ENCODE assay signal across 9 mouse cellular contexts in the genomic region with DNA sequence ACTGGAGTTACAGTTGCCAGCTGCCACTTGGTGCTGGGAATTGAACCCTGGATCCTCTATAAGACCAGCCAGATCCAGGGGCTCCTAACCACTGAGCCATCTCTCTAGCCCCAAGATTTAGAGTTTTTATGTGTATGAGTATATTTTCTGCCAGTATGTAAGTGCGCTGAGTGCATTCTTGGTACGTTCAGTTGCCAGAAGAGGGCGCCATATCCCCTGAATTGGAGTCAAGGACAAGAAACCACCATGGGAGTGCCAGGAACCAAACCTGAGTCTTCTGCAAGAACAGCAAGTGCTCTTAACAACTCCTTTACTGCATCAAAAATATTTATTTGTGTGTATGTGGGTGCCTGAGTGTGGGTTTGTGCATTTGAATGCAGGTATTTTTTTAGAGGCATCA. TPM values are rescaled to one million over a fixed set of nuclear protein-coding genes. Genes with fewer than 3 reads are reported as not detected.
DNase-seq lines count a peak whose midpoint lies in the region; ATAC-seq lines count a peak whose summit lies in the region.
"Had no signal": no experiment of that assay in that cellular context is flagged by ENCODE, and none has a peak within 500 bp of the region (broad histone marks: within the 10 kb centered on the region; RNA-seq: fewer than 3 reads in every experiment).

No protein-coding gene starts in this region.

- ATAC-seq in intestine, embryonic 14.5 days (replicated peaks; ENCODE audit: low FRiP score, low TSS enrichment, low read depth): no peak
- no peak for ATAC-seq in intestine, embryonic 16.5 days
- ATAC-seq in embryonic facial prominence, embryonic 14.5 days (ENCODE audit: low read depth): no peak

- H3K4me2 ChIP-seq in intestine, embryonic 14.5 days (ENCODE audit: low read length): no peak overlapping the region
- no peak overlapping the region for H3K4me2 ChIP-seq in intestine, embryonic 16.5 days (ENCODE audit: low read depth, low read length)
- no peak overlapping the region for H3K4me2 ChIP-seq in embryonic facial prominence, embryonic 14.5 days (ENCODE audit: low read depth, low read length)

- DNase-seq in intestine, embryonic 14.5 days (ENCODE audit: low spot score): peak; percentile 68
- peak; percentile 63 to 75 for DNase-seq in CD8-positive naive resting alpha-beta T cell, adult 2 months (ENCODE audit: low read depth in 2 of 2, low spot score in 2 of 2)
- DNase-seq in adrenal gland, adult 18-20 months (ENCODE audit: low spot score in 2 of 2): peak; percentile 49 to 69
- peak; percentile 46 for DNase-seq in embryonic facial prominence, embryonic 14.5 days (ENCODE audit: low spot score)
- DNase-seq in limb, embryonic 10.5 days (ENCODE audit: low spot score): peak; percentile 60
- DNase-seq in retina, postnatal 7 days (ENCODE audit: low read depth, low spot score): peak; percentile 46
- DNase-seq in frontal cortex, postnatal 10 days (ENCODE audit: low spot score in 2 of 2): no peak

- WGBS in intestine, embryonic 14.5 days: 22% methylated on average over 3 of the region's 3 CpGs
- 27% methylated on average over 3 of the region's 3 CpGs for WGBS in intestine, embryonic 16.5 days
- 13% methylated on average over 3 of the region's 3 CpGs for WGBS in embryonic facial prominence, embryonic 14.5 days
- WGBS in limb, embryonic 10.5 days: 18% methylated on average over 3 of the region's 3 CpGs

- H3K27ac ChIP-seq in intestine, embryonic 14.5 days (ENCODE audit: low read depth): no peak overlapping the region
- H3K27ac ChIP-seq in intestine, embryonic 16.5 days (ENCODE audit: low read length): no peak overlapping the region
- no peak overlapping the region for H3K27ac ChIP-seq in embryonic facial prominence, embryonic 14.5 days (replicated peaks; ENCODE audit: low read depth, low read length)
- H3K27ac ChIP-seq in limb, embryonic 10.5 days: no peak overlapping the region

- no peak overlapping the region for H3K9ac ChIP-seq in intestine, embryonic 14.5 days (ENCODE audit: low read length)
- H3K9ac ChIP-seq in intestine, embryonic 16.5 days (ENCODE audit: low read depth, low read length): no peak overlapping the region
- H3K9ac ChIP-seq in embryonic facial prominence, embryonic 14.5 days (ENCODE audit: low read depth, low read length): no peak overlapping the region

- no peaks in the 10 kb centered on the region for H3K9me3 ChIP-seq in intestine, embryonic 14.5 days (ENCODE audit: control insufficient read depth, low read length)
- H3K9me3 ChIP-seq in intestine, embryonic 16.5 days (ENCODE audit: control insufficient read depth, low read length): no peaks in the 10 kb centered on the region
- no peaks in the 10 kb centered on the region for H3K9me3 ChIP-seq in embryonic facial prominence, embryonic 14.5 days (ENCODE audit: control insufficient read depth, low read length)
- no peaks in the 10 kb centered on the region for H3K9me3 ChIP-seq in limb, embryonic 10.5 days (replicated peaks)

- no peaks in the 10 kb centered on the region for H3K27me3 ChIP-seq in intestine, embryonic 14.5 days (replicated peaks; ENCODE audit: control insufficient read depth, insufficient read depth, low read length)
- H3K27me3 ChIP-seq in intestine, embryonic 16.5 days (replicated peaks; ENCODE audit: control insufficient read depth, insufficient read depth, low read length): no peaks in the 10 kb centered on the region
- no peaks in the 10 kb centered on the region for H3K27me3 ChIP-seq in embryonic facial prominence, embryonic 14.5 days (replicated peaks; ENCODE audit: control insufficient read depth, insufficient read depth, low read length)
- no peaks in the 10 kb centered on the region for H3K27me3 ChIP-seq in limb, embryonic 10.5 days (ENCODE audit: low read depth, poor library complexity, severe bottlenecking)

- peaks cover 10% of the 10 kb centered on the region for H3K36me3 ChIP-seq in intestine, embryonic 14.5 days (ENCODE audit: control insufficient read depth, insufficient read depth, low read length)
- H3K36me3 ChIP-seq in intestine, embryonic 16.5 days (ENCODE audit: control insufficient read depth, insufficient read depth, low read length): no peaks in the 10 kb centered on the region
- peaks cover 8% of the 10 kb centered on the region for H3K36me3 ChIP-seq in embryonic facial prominence, embryonic 14.5 days (ENCODE audit: control insufficient read depth, insufficient read depth, low read length)
- peaks cover 22% of the 10 kb centered on the region for H3K36me3 ChIP-seq in limb, embryonic 10.5 days

- H3K4me3 ChIP-seq in intestine, embryonic 14.5 days (ENCODE audit: low read depth, low read length): no peak overlapping the region
- no peak overlapping the region for H3K4me3 ChIP-seq in intestine, embryonic 16.5 days (ENCODE audit: low read length)
- H3K4me3 ChIP-seq in embryonic facial prominence, embryonic 14.5 days (ENCODE audit: low read depth, low read length): no peak overlapping the region
- no peak overlapping the region for H3K4me3 ChIP-seq in limb, embryonic 10.5 days
- H3K4me3 ChIP-seq: erythroblast, embryonic 14.5 days had no signal

- no peaks in the 10 kb centered on the region for H3K4me1 ChIP-seq in intestine, embryonic 14.5 days (replicated peaks; ENCODE audit: control insufficient read depth, insufficient read depth, low read length)
- H3K4me1 ChIP-seq in intestine, embryonic 16.5 days (ENCODE audit: control insufficient read depth, insufficient read depth, low read length): no peaks in the 10 kb centered on the region
- H3K4me1 ChIP-seq in embryonic facial prominence, embryonic 14.5 days (ENCODE audit: control insufficient read depth, insufficient read depth, low read length): no peaks in the 10 kb centered on the region
- H3K4me1 ChIP-seq in limb, embryonic 10.5 days: no peaks in the 10 kb centered on the region

RNA-seq across cellular contexts. Expression of a gene that starts 29.4 kb away (rescaled TPM):
- polyA plus RNA-seq in intestine, embryonic 14.5 days (2014; fragmentation: Nextera tagmentation; extraction: Ambion mirVana): 35.2 and 38.7 TPM in 2 replicates
- polyA plus RNA-seq in intestine, embryonic 16.5 days (2015; fragmentation: Nextera tagmentation; extraction: Ambion mirVana): 14.8 and 16.8 TPM in 2 replicates
- 10 to 100 TPM; 55.4 to 79.7 TPM for total RNA-seq in adrenal gland, adult 18-20 months (2021)
- 39.3 and 39.7 TPM in 2 replicates for polyA plus RNA-seq in embryonic facial prominence, embryonic 14.5 days (2014; fragmentation: Nextera tagmentation; extraction: Ambion mirVana)
- 41.8 and 47.0 TPM in 2 replicates for polyA plus RNA-seq in limb, embryonic 10.5 days (2016; fragmentation: Nextera tagmentation; extraction: Ambion mirVana)

RNA-seq across cellular contexts. Expression of a gene that starts 32.7 kb away (rescaled TPM):
- polyA plus RNA-seq in intestine, embryonic 14.5 days (2014; fragmentation: Nextera tagmentation; extraction: Ambion mirVana): not detected in 2 replicates
- polyA plus RNA-seq in intestine, embryonic 16.5 days (2015; fragmentation: Nextera tagmentation; extraction: Ambion mirVana): 0.13 and 0.16 TPM in 2 replicates
- not detected for total RNA-seq in adrenal gland, adult 18-20 months (2021)
- 0.12 TPM in 1 of 2 replicates, not detected in the other for polyA plus RNA-seq in embryonic facial prominence, embryonic 14.5 days (2014; fragmentation: Nextera tagmentation; extraction: Ambion mirVana)
- 0.09 and 0.10 TPM in 2 replicates for polyA plus RNA-seq in limb, embryonic 10.5 days (2016; fragmentation: Nextera tagmentation; extraction: Ambion mirVana)
- polyA plus RNA-seq: erythroblast, embryonic 14.5 days had no signal

RNA-seq across cellular contexts. Expression of a gene that starts 33.2 kb away (rescaled TPM):
- 2.3 and 3.7 TPM in 2 replicates for polyA plus RNA-seq in intestine, embryonic 14.5 days (2014; fragmentation: Nextera tagmentation; extraction: Ambion mirVana)
- polyA plus RNA-seq in intestine, embryonic 16.5 days (2015; fragmentation: Nextera tagmentation; extraction: Ambion mirVana): 3.0 and 3.3 TPM in 2 replicates
- 1 to 10 TPM; 3.6 to 4.9 TPM for total RNA-seq in adrenal gland, adult 18-20 months (2021)
- 6.0 and 6.6 TPM in 2 replicates for polyA plus RNA-seq in embryonic facial prominence, embryonic 14.5 days (2014; fragmentation: Nextera tagmentation; extraction: Ambion mirVana)
- 0.53 and 0.73 TPM in 2 replicates for polyA plus RNA-seq in limb, embryonic 10.5 days (2016; fragmentation: Nextera tagmentation; extraction: Ambion mirVana)
- polyA plus RNA-seq: erythroblast, embryonic 14.5 days had no signal

RNA-seq across cellular contexts. Expression of a gene that starts 33.4 kb away (rescaled TPM):
- polyA plus RNA-seq in intestine, embryonic 14.5 days (2014; fragmentation: Nextera tagmentation; extraction: Ambion mirVana): 8.0 and 9.4 TPM in 2 replicates
- 6.0 and 6.3 TPM in 2 replicates for polyA plus RNA-seq in intestine, embryonic 16.5 days (2015; fragmentation: Nextera tagmentation; extraction: Ambion mirVana)
- total RNA-seq in adrenal gland, adult 18-20 months (2021): 10 to 100 TPM; 23.7 to 26.2 TPM
- polyA plus RNA-seq in embryonic facial prominence, embryonic 14.5 days (2014; fragmentation: Nextera tagmentation; extraction: Ambion mirVana): 13.0 and 16.6 TPM in 2 replicates
- 3.0 and 4.2 TPM in 2 replicates for polyA plus RNA-seq in limb, embryonic 10.5 days (2016; fragmentation: Nextera tagmentation; extraction: Ambion mirVana)

RNA-seq across cellular contexts. Expression of a gene that starts 36.6 kb away (rescaled TPM):
- polyA plus RNA-seq in intestine, embryonic 14.5 days (2014; fragmentation: Nextera tagmentation; extraction: Ambion mirVana): 2.8 and 3.3 TPM in 2 replicates
- polyA plus RNA-seq in intestine, embryonic 16.5 days (2015; fragmentation: Nextera tagmentation; extraction: Ambion mirVana): 2.3 and 2.4 TPM in 2 replicates
- 10 to 100 TPM; 48.2 to 71.4 TPM for total RNA-seq in adrenal gland, adult 18-20 months (2021)
- 3.5 and 3.9 TPM in 2 replicates for polyA plus RNA-seq in embryonic facial prominence, embryonic 14.5 days (2014; fragmentation: Nextera tagmentation; extraction: Ambion mirVana)
- 0.25 and 0.59 TPM in 2 replicates for polyA plus RNA-seq in limb, embryonic 10.5 days (2016; fragmentation: Nextera tagmentation; extraction: Ambion mirVana)

Comparison
In these comparisons a context has a peak if more than half of its experiments do, and no peak if none do; other contexts are left out.
1. DNase-seq: peak in intestine, embryonic 14.5 days (single experiment), CD8-positive naive resting alpha-beta T cell, adult 2 months (2 of 2), adrenal gland, adult 18-20 months (2 of 2), embryonic facial prominence, embryonic 14.5 days (single experiment), limb, embryonic 10.5 days (single experiment) and retina, postnatal 7 days (single experiment); none in frontal cortex, postnatal 10 days (0 of 2).